Mouse (Mus musculus) granulocyte monocyte progenitor cell, adult 5-6 weeks (primary cell): ENCODE data around the gene Jhy. TPM values are rescaled to one million over a fixed set of nuclear protein-coding genes. Genes with fewer than 3 reads are reported as not detected.

Experiments used
- ATAC-seq: replicated peaks from 2 replicates; pipeline ENCODE4 v1.8.0; 2016; ENCODE audit warnings: mild to moderate bottlenecking, moderate TSS enrichment, inconsistent platforms; ENCODE audit not compliant: poor library complexity, severe bottlenecking
- total RNA-seq, 2 experiments: library from RNA; stranded (forward) in 1 of 2; stranded (reverse) in 1 of 2; fragments of 200-712, 200-1000 nt in 1 of 2; fragments of >200 nt in 1 of 2; fragmentation: Nextera tagmentation in 1 of 2; gene quantifications; 2 replicates each; pipeline ENCODE4 v1.2.3; 2014 to 2017

Gene Jhy
- total RNA-seq, 2 experiments from 2014 or later: not detected

DNA sequence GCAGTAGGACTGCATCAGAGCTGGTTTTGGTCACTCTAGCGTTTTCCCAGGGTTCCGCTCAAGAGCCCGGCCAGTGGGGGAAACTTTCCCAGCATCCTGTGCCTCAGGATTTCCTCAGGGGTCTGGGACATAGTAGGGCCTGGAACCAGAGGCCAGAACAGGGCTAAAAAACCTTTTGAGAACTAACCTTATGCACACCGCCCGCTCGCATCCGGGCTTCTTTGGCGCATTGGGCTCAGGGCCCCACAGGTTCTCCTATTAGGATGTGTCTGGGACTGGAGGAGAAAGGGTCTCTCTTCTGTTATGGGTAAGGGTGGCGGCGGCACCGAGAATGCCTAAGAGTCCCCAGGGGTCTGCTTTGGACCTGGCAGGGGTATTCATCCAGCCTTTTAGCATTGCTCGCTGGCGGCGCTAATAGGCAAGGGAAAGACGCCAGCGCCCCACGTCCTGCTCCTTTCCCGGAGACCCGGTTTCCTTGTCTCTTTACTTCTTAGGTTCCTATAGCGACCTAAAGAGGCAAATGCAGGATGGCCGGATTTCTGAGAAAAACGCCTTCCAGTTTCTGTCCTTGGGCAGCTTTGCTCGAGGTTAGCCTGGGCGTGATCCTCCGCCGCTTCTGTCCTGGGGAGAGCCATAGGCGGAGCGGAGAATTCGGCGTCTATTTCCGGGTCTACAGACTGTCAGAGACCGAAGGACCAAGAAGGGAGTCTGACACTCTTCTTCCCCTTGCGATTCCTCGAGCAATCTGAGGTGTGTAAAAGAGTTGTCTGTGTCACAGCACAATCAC is 92.4 kb downstream of the Jhy start:
- ATAC-seq: 0 out of 2 replicates have a peak, but pooled peaks have one; percentile 23

DNA sequence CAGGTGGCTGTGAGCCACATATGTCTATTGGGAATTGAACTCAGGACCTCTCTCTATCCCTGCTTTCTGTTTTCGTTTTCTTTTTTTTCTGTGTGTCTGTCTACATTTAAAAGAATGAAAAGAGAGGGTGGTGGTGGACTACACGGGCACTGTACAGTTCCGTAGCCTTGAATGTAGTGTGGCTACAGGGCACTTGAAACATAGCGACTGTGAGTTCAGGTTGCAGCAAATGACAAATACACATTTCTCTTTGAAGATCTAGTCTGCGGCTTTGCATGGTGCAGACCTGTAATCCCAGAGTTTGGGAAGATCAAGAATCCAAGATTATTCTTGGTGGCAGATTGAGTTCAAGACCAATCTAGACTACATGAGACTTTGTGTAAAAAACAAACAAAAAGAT is 93.6 kb downstream of the Jhy start:
- no peak for ATAC-seq

DNA sequence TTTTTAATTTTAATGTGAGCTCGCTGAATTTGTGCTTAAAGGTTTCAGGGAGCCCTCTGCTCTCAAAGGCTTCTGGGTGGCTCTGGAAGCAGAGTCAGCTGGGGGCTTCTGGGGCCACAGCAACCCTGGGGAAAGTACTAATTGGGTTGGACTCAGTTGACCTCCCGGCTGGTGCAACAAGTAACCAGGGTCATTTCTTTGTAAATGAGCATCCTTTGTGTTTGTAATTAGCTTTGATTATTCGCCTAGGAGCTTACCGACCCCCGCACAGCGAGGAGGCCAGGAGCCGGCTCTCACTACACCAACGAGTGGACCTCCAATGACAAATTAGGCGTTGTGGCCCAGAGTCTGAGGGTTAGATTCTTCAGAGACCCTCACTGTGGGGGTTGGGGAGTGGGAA is 104.7 kb downstream of the Jhy start:
- no peak for ATAC-seq

DNA sequence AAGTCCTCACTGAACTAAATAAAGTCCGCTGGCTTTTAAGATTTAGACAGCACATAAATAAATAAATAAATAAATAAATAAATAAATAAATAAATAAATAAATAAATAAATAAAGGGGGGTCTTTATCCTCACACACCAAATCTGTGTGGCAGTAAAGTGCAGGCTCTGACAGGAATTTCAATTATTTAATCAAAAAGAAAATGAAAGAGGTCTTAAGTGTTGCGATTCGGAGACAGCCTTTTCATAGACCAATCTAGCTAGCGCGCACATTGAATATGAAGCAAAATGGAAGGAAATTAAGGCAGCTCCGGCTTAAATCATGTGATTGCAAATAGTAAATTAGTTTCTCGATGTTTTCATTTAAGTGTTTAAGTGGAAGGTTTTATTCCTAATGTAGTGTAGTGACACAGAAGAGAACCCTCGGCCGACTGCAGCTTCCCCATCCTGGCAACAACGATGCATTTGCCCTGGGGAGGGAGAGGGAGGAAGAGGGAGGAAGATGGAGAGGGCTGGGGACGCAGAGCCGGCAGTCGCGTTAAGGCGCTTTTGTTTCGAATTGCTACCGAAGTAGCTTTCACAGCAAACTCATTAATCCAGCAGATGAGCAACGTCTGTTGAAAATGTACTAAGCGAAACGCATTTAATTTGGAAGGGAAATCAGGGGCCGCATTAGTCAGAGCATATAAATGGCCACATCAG is 105.3 kb downstream of the Jhy start:
- ATAC-seq: 0 out of 2 replicates have a peak, but pooled peaks have one; percentile 25

DNA sequence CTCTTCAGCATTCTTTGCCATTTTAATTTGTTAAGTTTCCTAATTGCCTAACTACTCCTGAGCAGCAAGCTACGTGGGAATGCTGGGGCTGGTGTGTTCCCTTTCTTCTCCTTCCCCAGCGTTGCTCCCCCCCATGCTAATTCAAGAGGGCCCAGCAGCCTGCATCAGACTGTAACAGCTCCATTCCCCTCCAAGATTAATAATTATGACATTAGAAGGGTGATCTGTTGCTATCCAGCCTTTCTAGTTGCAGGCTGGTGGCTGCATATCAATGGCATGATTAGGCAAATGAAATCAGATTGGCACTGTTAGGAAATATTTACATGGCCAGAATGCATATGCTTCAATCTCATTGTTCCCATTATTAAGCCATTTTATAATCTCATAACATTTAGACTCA is 112.4 kb downstream of the Jhy start:
- ATAC-seq: no peak

Other genes with a start within 250 kb of the Jhy start
- gene Hspa8, start 163.1 kb downstream of the Jhy start, total RNA-seq (2014; fragmentation: Nextera tagmentation): 2,268 and 2,405 TPM in 2 replicates
- gene Hspa8, start 163.1 kb downstream of the Jhy start, total RNA-seq (2017): 4,273 and 4,449 TPM in 2 replicates
- not detected in 2 replicates for gene Bsx, start 90.0 kb downstream of the Jhy start, total RNA-seq (2014; fragmentation: Nextera tagmentation)
- not detected in 2 replicates for gene Bsx, start 90.0 kb downstream of the Jhy start, total RNA-seq (2017)
- not detected in 2 replicates for gene Crtam, start 40.5 kb upstream of the Jhy start, total RNA-seq (2014; fragmentation: Nextera tagmentation)
- gene Crtam, start 40.5 kb upstream of the Jhy start, total RNA-seq (2017): 0.10 TPM in 1 of 2 replicates, not detected in the other
- gene Ubash3b, start 197.6 kb upstream of the Jhy start, total RNA-seq (2014; fragmentation: Nextera tagmentation): 5.9 and 8.3 TPM in 2 replicates
- gene Ubash3b, start 197.6 kb upstream of the Jhy start, total RNA-seq (2017): 6.5 and 7.2 TPM in 2 replicates